Mouse (Mus musculus) left cerebral cortex, adult 9 months (tissue): ENCODE measurements around the gene Tmem156.
A peak's percentile ranks its signal among the peaks of the same experiment; 100 is the strongest.

Source experiments
- DNase-seq, 2 experiments: peaks; one replicate each; pipeline ENCODE4 v3.0.0; 2022; ENCODE audit warnings: low spot score in 2 of 2

Gene Tmem156

GRCm38 (mm10) chr5:65047285-65047855 lies 44.6 kb downstream of the Tmem156 start:
- no peak for DNase-seq

- no peak for DNase-seq
These were observed 45.3 kb downstream of the Tmem156 start for GRCm38 (mm10) chr5:65046442-65047284.

- DNase-seq: no peak
These were observed 46.1 kb downstream of the Tmem156 start for GRCm38 (mm10) chr5:65045642-65046370.

GRCm38 (mm10) chr5:65043407-65043895 lies 48.5 kb downstream of the Tmem156 start:
- DNase-seq: no peak

GRCm38 (mm10) chr5:65040463-65040862 lies 51.5 kb downstream of the Tmem156 start:
- peak in 1 of 2 experiments; percentile 11 for DNase-seq

- no peak for DNase-seq
These were observed 52.9 kb downstream of the Tmem156 start for GRCm38 (mm10) chr5:65038811-65039571.

- DNase-seq: no peak
These were observed 53.6 kb downstream of the Tmem156 start for GRCm38 (mm10) chr5:65038305-65038704.

- DNase-seq: peak in 1 of 2 experiments; percentile 13
These were observed 55.3 kb downstream of the Tmem156 start for GRCm38 (mm10) chr5:65036597-65036996.

- DNase-seq: no peak
These were observed 63.9 kb downstream of the Tmem156 start for GRCm38 (mm10) chr5:65028019-65028418.

- peak in 1 of 2 experiments; percentile 18 for DNase-seq
These were observed 65.2 kb downstream of the Tmem156 start for GRCm38 (mm10) chr5:65026776-65027175.

GRCm38 (mm10) chr5:65025916-65026315 lies 66.0 kb downstream of the Tmem156 start:
- DNase-seq: no peak

- DNase-seq: no peak
These were observed 67.3 kb downstream of the Tmem156 start for GRCm38 (mm10) chr5:65024641-65025040.

- DNase-seq: peak; percentile 18 to 47
These were observed 69.9 kb downstream of the Tmem156 start for GRCm38 (mm10) chr5:65022006-65022405.

- no peak for DNase-seq
These were observed 72.1 kb downstream of the Tmem156 start for GRCm38 (mm10) chr5:65019823-65020222.

GRCm38 (mm10) chr5:65019109-65019508 lies 72.8 kb downstream of the Tmem156 start:
- DNase-seq: no peak

- DNase-seq: no peak
These were observed 76.4 kb downstream of the Tmem156 start for GRCm38 (mm10) chr5:65015508-65015907.

GRCm38 (mm10) chr5:65011901-65012573 lies 79.9 kb downstream of the Tmem156 start:
- no peak for DNase-seq

GRCm38 (mm10) chr5:65006011-65006491 lies 85.9 kb downstream of the Tmem156 start:
- DNase-seq: peak in 1 of 2 experiments; percentile 12

GRCm38 (mm10) chr5:65005251-65005650 lies 86.7 kb downstream of the Tmem156 start:
- DNase-seq: no peak
